Mouse (Mus musculus): ENCODE measurements around the gene Jmjd1c.

The Jmjd1c gene

DNA sequence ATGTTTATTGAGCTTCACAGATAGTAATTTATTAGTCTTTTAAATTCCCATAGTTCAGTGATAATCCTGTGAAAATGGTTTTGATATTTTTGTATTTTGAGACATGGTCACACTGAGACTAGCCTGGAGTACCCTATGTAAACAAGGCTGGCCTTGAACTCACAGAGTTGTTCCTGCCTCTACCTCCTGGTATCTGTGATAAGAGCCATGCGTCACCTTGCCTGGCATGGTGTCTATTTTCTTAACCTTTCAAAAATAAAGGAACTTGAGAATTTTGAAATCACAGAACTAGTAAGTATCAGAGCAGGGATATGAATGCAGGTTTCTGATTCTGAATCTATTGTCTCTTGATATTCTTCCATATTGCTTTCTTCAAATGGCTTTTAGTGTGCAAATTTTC, 35.8 kb downstream of the Jmjd1c start:
- DNase-seq (ENCODE audit: low read depth) = no peak

DNA sequence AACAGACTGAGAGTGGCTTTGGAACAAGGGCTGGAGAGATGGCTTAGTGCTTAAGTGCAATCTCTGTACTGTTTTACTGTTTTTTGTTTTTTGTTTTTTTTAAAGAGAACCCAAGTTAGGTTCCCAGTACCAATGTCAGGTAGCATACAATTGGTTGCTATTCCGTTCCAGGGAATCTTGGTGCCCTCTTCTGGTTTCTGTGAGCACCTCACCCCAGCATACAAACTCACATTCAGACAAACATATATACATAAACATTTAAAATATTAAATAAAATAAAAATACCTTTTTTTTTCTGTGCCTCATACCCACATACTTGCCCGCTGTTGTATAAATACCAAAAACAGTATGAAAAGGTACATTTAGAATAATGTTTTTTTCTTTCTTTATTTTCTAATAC, 38.4 kb downstream of the Jmjd1c start:
- no peak for DNase-seq (ENCODE audit: low read depth)

DNA sequence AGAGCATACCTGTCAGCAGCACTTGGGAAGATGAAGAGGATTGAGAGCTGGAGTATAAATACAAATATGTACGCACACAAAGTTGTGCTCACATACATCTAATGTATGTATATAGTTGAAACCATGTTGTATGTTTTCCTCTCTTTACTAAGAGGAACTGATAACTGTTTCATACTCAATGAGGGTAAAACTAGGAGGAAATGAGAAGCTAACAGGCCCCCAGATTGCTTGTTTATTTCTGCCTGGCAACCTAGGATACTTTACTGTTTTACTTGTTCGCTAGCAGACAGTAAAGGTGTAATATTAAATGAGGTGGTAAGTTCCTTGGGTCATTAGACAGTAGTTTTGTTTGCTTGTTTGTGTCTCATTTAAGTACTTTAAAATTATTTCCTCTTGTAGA, 41.5 kb downstream of the Jmjd1c start:
- no peak for DNase-seq (ENCODE audit: low read depth)

DNA sequence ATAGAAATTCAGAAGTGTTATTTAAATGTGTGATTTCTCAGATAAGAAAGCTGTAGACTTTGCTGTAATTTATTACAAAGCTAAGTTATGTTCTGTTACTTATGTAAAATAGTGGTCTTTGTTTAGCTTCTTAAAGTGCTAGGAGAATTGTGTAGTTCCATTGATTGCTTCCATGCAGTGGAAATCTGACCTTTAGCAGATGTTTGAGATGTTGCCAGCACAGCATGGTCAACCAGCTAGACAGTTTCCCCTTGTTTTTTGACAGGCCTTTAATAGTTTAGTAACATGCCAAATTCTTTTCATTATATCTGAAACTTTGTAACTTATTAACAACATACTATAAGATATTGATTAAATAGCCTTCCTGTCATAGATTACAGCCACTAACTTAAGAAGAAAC, 47.7 kb downstream of the Jmjd1c start:
- no peak for DNase-seq (ENCODE audit: low read depth)

DNA sequence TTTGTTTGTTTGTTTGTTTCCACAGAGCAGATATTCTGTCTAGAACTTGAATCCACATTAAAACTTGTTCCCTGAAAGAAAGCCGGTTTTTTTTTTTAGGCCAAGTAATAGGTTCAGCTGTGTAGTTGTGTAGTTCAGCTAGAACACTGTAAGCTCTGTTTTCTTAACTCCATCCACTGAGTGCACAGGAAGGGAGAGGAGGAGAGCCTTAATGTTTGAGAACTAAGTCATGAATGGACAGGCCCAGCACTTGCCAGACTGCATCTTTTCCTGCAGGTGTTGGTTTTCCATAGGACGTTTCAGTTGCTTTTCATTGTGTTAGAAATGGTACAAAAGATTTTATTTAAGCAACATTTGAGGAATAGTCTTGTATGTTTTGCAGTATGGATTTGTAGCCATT, 48.3 kb downstream of the Jmjd1c start:
- no peak for DNase-seq (ENCODE audit: low read depth)

DNA sequence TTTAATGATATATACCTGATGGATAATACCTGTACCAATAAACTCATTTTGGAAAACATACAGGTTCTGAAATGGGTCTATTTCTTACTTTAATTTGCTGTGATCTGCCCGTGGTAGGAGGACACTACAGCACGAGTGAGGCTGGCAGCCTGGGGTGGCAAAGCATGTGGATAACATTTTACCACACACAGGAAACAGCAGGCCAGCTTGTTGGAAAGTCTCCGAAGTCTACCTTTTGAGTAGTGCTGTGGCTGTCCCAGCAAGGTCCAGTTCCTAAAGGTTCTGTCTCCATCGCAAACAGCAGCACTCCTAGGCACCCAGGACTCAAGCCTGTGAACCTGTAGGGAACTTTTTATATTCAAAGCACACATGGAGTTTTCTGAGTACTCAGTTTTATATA, 49.7 kb downstream of the Jmjd1c start:
- DNase-seq (ENCODE audit: low read depth) = no peak

DNA sequence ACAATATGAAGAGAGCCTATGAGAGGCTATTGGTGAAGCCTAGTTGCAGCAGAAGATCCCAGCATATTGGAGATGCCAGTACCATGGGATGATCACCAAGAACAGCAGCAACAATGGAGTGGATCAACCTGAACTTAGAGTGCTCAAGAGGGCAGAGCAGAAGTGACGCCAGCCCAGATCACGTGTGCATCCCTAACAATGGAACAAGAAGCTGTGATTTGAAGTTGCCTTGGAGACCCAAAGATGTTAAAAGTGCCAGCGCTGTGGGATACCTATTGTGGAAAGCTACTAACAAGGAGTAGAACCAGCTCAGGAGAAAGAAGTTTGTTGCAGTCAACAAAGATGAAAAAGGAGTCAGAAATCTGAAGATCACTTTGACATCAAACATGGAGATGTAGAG, 55.8 kb downstream of the Jmjd1c start:
- no peak for DNase-seq (ENCODE audit: low read depth)

DNA sequence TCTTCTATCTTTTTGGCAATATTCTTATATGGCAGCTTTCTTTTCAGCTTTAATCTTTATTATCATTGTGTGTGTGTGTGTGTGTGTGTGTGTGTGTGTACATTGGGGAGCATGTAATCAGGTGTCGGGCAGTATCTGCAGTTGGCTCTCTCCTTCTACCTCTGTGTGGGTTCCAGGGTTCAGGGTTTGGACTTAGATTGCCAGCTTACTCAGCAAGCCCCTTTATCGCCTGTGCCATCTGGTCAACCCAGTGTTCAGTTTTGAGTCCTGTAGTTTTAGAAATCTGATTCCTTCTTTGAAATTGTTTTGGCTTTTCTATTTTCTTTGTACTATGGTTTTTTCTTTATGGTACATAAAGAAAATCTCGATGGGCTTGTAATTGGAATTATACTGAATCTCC, 58.7 kb downstream of the Jmjd1c start:
- DNase-seq (ENCODE audit: low read depth) = no peak

DNA sequence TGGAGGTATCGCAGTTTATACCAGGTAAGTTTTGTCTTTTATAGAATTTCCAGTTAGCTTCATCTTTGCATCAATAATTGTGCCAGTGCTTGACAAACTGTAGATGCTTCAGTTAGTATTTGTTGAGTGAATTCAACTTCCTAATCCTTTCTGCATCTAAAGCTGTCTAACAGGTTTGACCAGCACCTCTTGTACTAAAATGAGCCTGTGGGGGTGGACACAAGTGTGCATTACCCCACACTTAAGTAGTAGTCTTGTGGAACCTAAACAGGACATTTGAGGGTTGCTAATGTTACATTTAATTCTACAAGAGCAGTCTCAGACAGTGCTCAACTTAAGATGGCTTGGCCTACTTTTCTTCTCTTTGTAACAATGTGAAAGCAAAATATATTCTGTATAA, 78.1 kb downstream of the Jmjd1c start:
- no peak for DNase-seq (ENCODE audit: low read depth)

DNA sequence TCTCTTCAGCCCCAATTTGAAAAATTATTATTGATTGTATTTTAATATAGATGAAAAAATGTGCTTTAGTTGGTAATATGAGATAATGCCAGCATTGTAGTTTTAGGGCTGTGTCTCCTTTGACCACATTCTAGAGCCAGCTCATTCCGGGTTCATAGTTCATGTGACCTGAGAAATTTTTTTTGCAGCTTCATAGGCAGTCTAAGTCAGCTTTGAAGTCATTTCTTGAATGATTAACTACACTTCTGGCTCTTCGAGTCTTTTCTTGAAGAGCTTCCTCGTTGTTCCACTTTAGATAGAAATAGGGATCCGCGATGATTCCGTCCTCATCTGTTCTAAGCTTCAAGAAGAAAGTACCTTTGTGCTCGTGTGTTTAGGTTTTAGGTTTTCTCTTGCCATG, 80.1 kb downstream of the Jmjd1c start:
- DNase-seq (ENCODE audit: low read depth) = no peak

DNA sequence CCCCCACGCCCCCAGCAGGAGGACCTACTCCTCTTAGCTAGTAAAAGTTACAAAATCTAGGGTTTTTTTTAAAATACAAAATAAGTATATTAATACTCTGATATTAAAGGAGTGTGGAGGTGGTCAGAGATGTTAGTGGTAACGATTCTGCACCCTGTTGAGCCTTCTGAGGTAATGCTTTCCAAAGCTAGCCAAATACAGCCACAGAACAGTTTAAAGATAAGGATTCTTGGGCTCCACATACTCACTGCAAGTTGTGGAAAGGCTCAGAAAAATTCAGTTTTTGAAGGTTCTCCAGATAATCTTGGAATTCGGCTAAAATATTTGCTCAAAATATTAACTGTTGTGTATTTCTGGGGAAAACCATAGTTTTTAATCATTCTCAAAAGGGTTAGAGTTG, 81.0 kb downstream of the Jmjd1c start:
- DNase-seq (ENCODE audit: low read depth) = no peak

DNA sequence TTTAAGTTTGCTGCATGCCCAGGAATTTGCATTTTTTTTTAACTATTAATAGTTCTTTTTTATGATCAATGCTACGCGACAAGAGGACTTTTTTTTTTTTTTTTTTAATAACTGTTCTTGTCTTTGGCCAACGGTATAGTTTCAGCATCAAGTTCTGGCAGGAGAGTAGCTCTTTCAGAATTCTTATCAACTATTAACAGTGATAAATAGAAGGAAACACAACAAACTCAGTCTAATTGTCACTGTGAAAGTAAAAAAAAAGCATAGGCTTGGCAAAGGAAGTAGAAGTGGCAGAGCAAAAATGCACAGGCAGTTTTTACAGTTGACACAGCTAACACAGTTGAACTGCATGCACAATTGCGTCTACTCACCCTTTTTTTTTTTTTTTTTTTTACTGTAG, 81.5 kb downstream of the Jmjd1c start:
- DNase-seq (ENCODE audit: low read depth) = no peak

DNA sequence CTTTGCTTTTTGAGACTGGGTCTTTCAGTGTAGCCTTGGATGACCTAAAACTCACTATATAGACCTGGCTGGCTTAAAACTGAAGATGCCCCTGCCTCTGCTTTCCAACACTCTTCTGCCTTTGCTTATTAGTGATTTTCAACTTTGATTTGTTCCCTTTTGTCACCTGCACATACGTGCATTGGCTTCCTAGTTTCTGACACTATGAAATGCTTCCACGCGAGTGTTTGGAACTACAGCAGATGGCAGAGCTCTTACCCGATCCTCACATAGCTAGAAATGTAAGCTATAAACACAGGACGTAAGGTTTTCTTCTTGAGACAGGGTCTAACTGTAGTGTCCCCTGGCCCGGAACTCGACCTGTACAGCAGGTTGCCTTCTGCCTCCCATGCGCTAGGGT, 84.1 kb downstream of the Jmjd1c start:
- no peak for DNase-seq (ENCODE audit: low read depth)

DNA sequence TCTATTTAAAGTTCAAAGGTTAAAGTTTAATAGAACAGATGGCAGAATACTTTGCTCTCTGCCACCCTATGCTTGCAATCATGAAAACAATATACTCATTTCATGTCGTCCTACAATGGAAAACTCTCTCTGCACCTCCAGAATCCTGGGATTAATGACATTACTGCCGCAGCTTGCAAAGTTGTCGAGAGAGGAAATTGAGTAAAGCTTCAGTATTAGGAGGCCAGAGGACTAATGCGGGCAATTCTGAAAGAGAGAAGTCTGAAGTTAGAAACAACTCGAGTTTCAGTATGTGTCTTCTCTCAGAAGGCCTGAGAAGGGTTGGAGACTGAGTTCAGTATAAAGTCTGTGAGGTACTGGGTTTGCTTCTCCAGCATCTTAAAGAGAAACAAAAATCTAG, 84.9 kb downstream of the Jmjd1c start:
- DNase-seq (ENCODE audit: low read depth) = no peak

DNA sequence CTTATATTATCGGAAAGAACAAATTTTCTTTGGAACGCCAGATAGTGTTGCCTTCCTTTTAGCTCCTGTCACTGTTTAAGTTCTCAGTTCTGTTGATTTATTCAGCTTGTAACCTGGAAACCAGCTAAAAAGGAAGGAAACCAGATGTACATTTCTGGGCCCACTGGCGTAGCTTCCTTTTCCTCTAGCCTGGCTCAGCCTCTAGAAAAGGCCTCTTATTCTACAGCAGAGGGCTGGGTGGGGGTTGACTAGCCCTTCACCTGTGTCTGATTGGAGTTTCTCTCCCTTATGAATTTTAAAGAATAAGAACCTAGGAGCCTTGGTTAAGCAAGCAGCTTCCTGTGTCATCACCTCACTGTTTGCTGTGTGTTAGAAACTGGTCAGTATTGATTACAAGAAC, 86.7 kb downstream of the Jmjd1c start:
- DNase-seq (ENCODE audit: low read depth) = no peak

DNA sequence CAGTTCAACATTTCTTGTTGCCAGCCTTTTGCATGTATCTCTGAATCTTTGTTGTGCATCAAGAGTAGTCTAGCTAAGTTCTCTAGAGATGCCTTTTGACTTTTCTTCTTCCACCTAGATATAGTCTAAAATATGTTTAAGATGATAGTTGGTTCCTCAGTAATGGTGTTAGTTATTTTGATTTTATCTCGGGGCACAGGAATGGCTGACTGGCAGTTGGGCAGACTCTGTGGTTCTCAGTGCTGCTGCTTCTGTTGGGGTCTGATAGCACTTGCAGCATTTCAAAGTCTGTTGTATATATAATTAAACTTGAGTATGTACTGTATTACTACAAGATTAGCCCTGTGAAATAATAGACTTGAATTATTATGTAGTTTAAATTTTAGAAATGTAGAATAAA, 87.2 kb downstream of the Jmjd1c start:
- DNase-seq (ENCODE audit: low read depth) = no peak

DNA sequence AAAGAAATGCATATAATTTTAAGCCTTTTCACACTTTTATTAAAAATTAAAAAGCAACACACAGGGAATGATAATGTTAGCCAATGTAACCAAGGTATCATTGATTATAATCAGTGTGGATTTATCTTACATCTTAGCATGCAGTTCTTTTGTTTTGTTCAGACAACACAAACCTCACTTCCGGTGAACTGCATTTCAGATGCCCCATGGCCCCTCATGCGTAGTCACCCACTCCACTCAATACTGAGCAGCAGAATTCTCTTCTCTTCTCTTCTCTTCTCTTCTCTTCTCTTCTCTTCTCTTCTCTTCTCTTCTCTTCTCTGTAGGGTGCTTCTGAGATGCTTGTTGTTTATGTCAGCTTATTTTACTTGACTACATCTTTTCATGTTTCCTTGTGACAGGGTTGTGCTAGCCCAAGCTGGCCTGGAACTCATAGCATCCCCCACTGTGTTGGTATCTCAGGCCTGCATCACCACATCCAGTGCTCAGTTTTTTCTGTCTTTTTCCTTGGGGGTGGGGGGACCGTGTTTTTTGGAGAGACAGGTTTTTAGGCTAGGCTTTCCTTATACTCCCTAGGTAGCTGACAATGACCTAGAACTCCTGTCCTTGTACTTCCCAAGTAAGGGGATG, 88.6 kb downstream of the Jmjd1c start:
- no peak for DNase-seq (ENCODE audit: low read depth)

DNA sequence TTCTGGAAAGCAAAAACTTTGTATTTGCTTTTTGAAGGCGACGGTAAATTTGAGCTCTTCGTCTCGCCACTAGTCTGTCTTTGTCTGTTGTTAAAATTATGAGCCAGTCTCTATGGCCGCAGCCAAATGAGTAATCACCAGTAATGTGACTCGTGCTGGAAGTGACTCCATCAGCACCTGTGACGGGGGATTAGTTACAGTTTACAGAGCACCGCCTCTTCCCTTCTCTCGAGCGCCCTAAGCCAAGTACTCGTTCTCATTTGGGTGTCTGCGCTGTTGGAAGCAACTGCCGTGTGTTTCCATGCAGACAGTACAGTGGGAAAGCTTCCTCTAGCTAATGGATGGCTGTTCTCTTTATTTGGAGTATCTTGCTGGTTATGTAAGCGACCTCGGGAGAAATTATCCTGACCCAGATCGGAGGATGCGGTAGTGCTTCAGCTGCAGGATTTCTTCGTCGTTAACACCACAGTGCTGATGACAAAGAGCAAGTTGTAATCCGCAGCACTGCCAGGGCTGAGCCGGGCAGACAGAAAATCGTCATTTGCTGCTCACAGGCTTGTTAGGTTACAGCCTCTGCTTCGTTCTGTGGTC, 89.7 kb downstream of the Jmjd1c start:
- DNase-seq (ENCODE audit: low read depth) = peak; percentile 84

DNA sequence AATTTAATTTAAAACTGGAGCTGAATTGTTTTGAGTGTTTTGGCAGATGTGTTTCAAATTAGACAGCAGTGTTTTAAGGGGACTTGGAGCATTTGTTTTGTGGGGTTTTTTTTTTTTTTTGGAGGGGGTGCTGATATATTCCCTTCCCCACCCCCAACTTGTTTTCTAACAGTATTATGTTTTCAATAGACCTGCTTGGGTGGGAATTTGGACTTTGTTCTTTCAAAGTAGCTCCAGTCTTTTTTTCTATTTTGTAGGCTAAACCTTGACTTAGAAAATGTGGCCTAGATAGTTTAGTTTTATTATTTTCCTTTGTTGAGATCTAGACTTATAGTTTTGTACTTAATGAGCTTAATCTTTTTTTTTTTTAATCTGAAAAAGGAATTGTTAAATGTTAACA, 90.6 kb downstream of the Jmjd1c start:
- DNase-seq (ENCODE audit: low read depth) = no peak

DNA sequence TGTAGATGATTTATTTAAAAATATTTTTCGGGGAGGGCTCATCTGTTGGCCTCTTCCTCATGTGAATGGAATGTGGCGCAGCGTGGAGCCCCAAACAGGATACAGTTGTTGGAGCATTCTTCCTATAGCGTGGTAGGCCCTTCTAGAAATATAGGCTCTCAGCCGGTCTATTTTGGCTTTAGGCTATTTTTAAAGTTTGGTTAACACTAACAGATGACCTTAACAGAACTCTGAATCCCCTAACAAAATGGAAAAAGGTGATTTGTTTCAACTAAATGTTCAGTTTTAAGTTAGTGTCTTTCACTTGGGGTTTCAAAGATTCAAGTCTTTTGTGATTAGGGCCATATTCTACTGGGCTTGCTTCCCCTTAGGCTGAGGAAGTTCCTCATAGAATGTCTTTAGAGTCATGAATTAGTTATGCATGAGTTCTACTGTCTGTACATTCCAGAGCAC, 91.1 kb downstream of the Jmjd1c start:
- DNase-seq (ENCODE audit: low read depth) = no peak

DNA sequence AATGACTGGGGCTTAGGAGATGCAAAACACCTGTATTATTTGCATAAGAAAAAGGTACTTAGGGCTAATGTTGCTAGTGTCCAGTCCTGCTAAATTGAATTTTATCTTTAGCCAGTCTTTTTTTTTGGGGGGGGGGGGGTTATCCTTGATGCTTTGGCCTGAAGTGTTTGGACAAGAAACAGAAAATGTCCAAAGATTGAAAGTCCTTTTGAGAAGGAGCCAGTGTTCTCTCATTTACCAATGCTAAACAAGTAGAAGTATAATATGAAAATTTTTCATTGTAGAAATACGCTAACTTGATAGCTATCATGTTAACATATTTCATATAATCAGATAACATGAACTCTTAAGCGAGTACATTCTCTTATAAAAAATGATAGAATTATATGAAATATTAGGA, 92.0 kb downstream of the Jmjd1c start:
- no peak for DNase-seq (ENCODE audit: low read depth)

DNA sequence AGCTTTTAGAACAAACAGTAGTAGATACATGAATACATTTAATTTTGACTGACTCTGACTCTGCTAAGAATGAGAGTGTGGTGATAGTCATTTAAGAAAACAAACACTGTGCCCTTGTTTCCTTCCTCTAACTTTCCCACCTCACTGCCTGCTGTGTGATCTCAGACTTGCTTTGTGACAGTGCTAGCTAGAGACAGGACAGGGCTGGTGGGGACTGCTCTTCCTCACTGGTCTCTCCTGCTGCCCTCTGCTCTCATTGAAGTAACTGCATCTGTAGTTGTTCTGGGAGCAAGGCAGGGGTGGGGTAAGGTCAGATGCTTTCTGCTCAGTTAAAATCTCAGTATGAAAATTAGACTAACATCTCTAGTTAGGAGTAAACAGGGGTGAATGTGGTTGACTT, 93.1 kb downstream of the Jmjd1c start:
- DNase-seq (ENCODE audit: low read depth) = no peak

DNA sequence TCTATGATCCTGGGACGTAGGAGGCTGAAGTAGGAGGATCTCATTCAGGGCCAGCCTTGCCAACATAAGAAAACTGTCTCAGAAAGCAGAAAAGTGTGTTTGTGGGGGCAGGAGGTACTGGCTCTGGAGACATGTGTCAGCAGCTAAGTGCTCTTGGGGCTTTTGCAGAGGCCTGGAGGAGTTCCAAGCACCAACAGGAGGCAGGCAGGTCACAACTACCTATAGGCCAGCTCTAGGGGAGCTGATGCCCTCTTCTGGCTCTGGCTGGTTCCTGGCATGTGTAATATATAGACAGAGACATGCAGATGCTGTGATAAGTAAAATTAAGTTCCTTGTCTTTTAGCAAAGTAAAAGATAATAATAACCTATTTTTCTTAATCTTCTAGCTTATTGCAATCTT, 94.3 kb downstream of the Jmjd1c start:
- no peak for DNase-seq (ENCODE audit: low read depth)

DNA sequence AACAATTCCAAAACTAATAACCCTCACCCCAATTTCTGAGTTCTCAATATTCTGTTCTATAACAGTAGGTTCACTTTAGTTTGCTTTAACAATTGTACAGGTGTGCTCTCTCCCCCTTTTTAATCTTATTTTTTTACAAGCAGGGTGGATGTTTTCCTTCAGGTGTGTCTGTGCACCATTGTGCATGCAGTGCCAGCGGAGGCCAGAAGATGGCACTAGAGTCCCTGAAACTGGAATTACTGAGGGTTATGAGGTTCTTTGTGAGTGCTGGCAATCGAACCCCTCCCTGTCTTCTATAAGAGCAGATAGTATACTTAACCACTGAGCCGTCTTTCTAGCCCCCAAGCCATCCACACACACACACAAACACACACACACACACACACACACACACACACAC, 96.4 kb downstream of the Jmjd1c start:
- DNase-seq (ENCODE audit: low read depth) = no peak
